Mouse (Mus musculus) megakaryocyte-erythroid progenitor cell, adult 5-6 weeks (primary cell): Measurements from ENCODE around the gene Cd44. TPM values are rescaled to one million over a fixed set of nuclear protein-coding genes. Genes with fewer than 3 reads are reported as not detected.

Source experiments
- ATAC-seq: replicated peaks from 2 replicates; pipeline ENCODE4 v1.8.0; 2016; ENCODE audit warnings: mild to moderate bottlenecking, inconsistent platforms; ENCODE audit not compliant: severe bottlenecking, poor library complexity, low FRiP score, low TSS enrichment
- total RNA-seq, 2 experiments: library from RNA; stranded (forward) in 1 of 2; stranded (reverse) in 1 of 2; fragments of 200-1000, 215-1000 nt in 1 of 2; fragments of >200 nt in 1 of 2; fragmentation: Nextera tagmentation in 1 of 2; gene quantifications; 2 replicates each; pipeline ENCODE4 v1.2.3; 2014 to 2017

The Cd44 gene
- total RNA-seq, 2 experiments from 2014 or later = 112 to 143 TPM

DNA sequence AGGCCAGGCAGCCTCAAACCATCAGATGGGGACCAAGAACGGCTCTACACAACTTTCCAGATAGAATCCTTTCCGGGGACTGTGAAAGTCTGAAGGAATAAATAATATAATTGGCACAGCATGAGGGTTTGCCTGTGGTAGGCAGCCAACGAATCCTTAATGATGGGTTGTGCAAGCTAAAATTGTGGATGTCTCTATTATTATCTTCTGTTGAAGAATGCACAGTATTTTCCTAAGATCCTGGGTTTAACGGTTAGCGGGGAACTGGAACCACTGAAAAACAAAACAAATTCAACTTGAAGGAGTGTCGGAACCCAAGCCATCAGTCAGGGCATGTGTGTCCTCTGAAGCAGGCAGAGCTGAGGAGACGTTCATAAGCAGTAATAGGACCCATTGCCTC, 118.7 kb downstream of the Cd44 start:
- ATAC-seq = no peak

- ATAC-seq = no peak
Measured at GRCm38 (mm10) chr2:102778208-102778607, 123.3 kb downstream of the Cd44 start.

- no peak for ATAC-seq
Measured at GRCm38 (mm10) chr2:102775561-102775960, 125.9 kb downstream of the Cd44 start.

DNA sequence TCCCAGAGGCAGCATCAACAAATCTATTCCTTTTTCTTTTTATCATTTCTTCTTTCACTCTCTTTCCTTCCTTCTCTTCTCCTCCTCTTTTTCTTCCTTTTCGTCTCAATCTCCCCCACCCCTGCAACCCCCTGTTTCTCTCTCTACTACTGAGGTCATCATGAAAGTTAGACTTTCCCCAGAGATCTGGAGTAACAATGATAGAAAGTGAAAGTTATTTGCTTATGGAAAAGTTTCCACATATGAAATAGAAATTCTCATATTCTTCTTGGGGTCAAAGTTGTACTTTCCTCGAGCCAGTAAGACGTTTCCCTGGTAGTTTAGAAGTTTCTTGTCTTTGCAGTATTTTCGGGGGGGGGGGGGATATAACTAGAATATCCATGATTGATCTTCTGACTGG, 126.8 kb downstream of the Cd44 start:
- ATAC-seq = no peak

DNA sequence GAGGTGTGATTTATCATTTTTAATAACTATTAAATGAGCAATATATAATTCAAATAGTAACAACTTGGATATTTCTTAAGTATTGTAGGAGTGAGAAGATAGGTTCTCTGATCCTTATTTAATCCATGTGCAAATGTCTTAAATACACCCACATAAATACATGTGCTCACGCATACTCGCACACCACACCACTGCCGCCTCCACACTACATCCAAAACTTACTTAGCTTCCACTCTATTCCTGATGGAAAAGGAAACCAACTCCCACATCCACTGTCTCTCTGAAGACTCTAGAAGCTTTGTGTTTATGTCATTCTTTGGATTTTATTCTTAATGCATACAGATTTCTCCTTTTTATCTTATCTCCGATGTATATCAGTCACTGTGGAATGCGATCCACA, 129.2 kb downstream of the Cd44 start:
- ATAC-seq = no peak

GRCm38 (mm10) chr2:102771304-102771703, 130.2 kb downstream of the Cd44 start:
- no peak for ATAC-seq

DNA sequence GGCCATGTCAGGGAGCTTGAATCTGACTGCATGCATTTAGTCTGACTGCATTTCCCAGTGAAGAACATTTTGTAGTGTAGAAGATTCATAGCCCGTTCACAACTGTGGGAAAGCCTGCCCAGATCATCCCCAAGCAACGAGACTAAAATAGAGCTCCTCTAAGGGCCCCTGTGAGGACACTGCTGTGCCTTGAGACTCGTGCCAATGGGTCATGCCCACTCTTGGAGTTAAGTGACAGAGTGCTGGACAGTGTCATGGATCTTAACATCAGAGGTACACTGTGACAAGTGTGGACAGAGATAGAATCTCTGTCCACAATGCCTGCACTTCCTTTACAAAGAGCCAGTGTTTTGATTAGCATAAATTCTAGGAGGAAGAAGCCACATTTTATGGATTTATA, 133.2 kb downstream of the Cd44 start:
- no peak for ATAC-seq

DNA sequence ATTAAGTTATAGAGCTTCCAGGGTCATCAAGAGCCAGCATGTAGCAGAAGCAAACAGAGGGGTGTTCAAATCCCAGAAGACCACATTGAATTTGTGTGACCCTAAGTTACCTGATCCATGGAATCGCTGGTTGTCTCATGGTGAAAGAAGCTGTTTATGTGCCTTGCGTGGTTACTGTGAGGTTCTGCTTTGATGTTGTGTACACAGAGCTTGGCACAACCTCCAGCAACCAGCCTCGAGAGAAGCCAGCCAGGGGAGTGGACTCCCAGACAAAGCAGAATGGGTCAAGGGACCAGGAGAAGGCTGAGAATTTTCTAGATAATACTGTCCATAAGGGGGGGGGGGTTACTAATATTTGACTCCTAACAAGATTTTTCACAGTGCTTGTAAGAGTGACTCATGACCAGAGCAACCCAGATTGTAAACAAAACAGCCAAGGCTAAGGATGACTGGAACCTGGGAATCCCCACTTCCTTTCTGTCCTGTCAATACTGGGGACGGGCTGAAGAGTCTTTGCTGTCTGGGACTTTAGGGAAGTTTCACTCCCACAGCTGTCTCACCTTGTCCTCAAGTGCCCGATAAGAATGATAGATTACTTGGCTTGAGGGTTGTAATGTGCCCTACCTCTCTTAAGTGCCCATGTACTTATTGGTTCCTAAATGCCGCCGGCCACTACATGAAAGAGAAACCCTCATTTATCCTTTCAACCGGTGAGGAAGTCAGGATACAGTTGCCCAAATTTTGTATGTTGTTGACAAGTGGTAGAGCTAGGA, 136.7 kb downstream of the Cd44 start:
- ATAC-seq = no peak

GRCm38 (mm10) chr2:102763991-102764390, 137.5 kb downstream of the Cd44 start:
- no peak for ATAC-seq

- no peak for ATAC-seq
Measured at GRCm38 (mm10) chr2:102763176-102763575, 138.3 kb downstream of the Cd44 start.

Other genes with a start within 250 kb of the Cd44 start
- not detected in 2 replicates for gene Slc1a2, start 243.0 kb downstream of the Cd44 start, total RNA-seq (2014; fragmentation: Nextera tagmentation)
- not detected in 2 replicates for gene Slc1a2, start 243.0 kb downstream of the Cd44 start, total RNA-seq (2017)
- 17.9 and 24.6 TPM in 2 replicates for gene Pdhx, start 171.8 kb upstream of the Cd44 start, total RNA-seq (2014; fragmentation: Nextera tagmentation)
- gene Pdhx, start 171.8 kb upstream of the Cd44 start, total RNA-seq (2017) = 22.6 and 30.6 TPM in 2 replicates
- 61.8 and 85.4 TPM in 2 replicates for gene Apip, start 172.0 kb upstream of the Cd44 start, total RNA-seq (2014; fragmentation: Nextera tagmentation)
- 30.3 and 56.7 TPM in 2 replicates for gene Apip, start 172.0 kb upstream of the Cd44 start, total RNA-seq (2017)